Mouse (Mus musculus): Measurements from ENCODE around the gene Olfr564. TPM values are rescaled to one million over a fixed set of nuclear protein-coding genes. Genes with fewer than 3 reads are reported as not detected.

The Olfr564 gene
- not detected for total RNA-seq (2021)
- long read RNA-seq, experiment 1 = 0 reads
- long read RNA-seq, experiment 2 = 0 reads

GRCm38 (mm10) chr7:102803180-102803579, at the start of gene Olfr564:
Olfr564 (plus strand) TSS chr7:102803480.
- no peak for DNase-seq (ENCODE audit: low spot score in 2 of 2)

DNA sequence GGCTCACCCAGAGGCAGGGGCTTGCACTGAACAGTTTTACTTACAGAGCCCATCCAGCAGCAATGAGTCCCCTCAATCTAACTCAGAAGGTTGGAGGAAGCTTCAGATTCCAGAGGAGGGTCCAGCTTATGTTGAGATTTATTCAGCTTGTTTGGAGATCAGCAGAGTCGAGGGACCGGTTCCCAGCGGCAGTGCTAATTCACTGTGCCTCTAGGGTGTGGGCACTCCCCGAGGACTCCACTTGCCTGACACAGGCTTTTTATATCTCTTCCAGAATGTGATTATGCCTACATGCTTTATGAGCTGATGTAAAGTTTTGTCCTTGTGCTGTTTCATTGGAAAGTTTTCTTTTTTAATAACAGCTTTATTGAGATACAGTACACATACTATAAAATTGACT, 44.0 kb upstream of the Olfr564 start, which contains the start of the genes Olfr560 and Olfr78:
Olfr560 (minus strand) TSS at position 101 of the 400 bp plus-strand sequence.
Olfr78 (minus strand) TSS at position 206 of the 400 bp plus-strand sequence.
- no peak for DNase-seq (ENCODE audit: low spot score in 2 of 2)

- DNase-seq (ENCODE audit: low spot score in 2 of 2) = no peak
These were observed 32.4 kb upstream of the Olfr564 start, which contains the start of gene Olfr561 for GRCm38 (mm10) chr7:102770921-102771320. Olfr561 (plus strand) TSS chr7:102771221.

Other genes starting within 250 kb of the Olfr564 start
- 10 to 100 TPM; 12.1 to 14.6 TPM for gene Trim21, start 238.0 kb upstream of the Olfr564 start, total RNA-seq (2021)
- gene Olfr550, start 232.0 kb upstream of the Olfr564 start, total RNA-seq (2021) = not detected
- gene Olfr551, start 211.6 kb upstream of the Olfr564 start, total RNA-seq (2021) = not detected
- under 1 TPM in 1 of 2 experiments, not detected in 1; 0.10 TPM for gene Olfr552, start 205.7 kb upstream of the Olfr564 start, total RNA-seq (2021)
- not detected for gene Olfr553, start 185.3 kb upstream of the Olfr564 start, total RNA-seq (2021)
- gene Olfr554, start 165.0 kb upstream of the Olfr564 start, total RNA-seq (2021) = not detected
- not detected for gene Olfr555, start 144.7 kb upstream of the Olfr564 start, total RNA-seq (2021)
- not detected for gene Olfr556, start 138.6 kb upstream of the Olfr564 start, total RNA-seq (2021)
- gene Trim68, start 116.2 kb upstream of the Olfr564 start, total RNA-seq (2021) = 1 to 10 TPM; 7.8 to 9.1 TPM
- not detected for gene Olfr557, start 107.6 kb upstream of the Olfr564 start, total RNA-seq (2021)
- under 1 TPM; 0.36 to 0.45 TPM for gene Olfr558, start 101.3 kb upstream of the Olfr564 start, total RNA-seq (2021)
- not detected for gene Olfr33, start 84.4 kb upstream of the Olfr564 start, total RNA-seq (2021)
- gene Olfr559, start 76.0 kb upstream of the Olfr564 start, total RNA-seq (2021) = not detected
- gene Olfr560, start 44.1 kb upstream of the Olfr564 start, total RNA-seq (2021) = not detected
- gene Olfr78, start 44.0 kb upstream of the Olfr564 start, total RNA-seq (2021) = under 1 TPM in 1 of 2 experiments, not detected in 1; 0.22 TPM
- gene Olfr561, start 32.3 kb upstream of the Olfr564 start, total RNA-seq (2021) = not detected
- not detected for gene Olfr566, start 55.3 kb downstream of the Olfr564 start, total RNA-seq (2021)
- not detected for gene Olfr568, start 73.6 kb downstream of the Olfr564 start, total RNA-seq (2021)
- gene Olfr569, start 87.4 kb downstream of the Olfr564 start, total RNA-seq (2021) = not detected
- not detected for gene Olfr570, start 91.1 kb downstream of the Olfr564 start, total RNA-seq (2021)
- gene Olfr571, start 114.1 kb downstream of the Olfr564 start, total RNA-seq (2021) = not detected
- not detected for gene Olfr572, start 120.9 kb downstream of the Olfr564 start, total RNA-seq (2021)
- gene Olfr573-ps1, start 139.1 kb downstream of the Olfr564 start, total RNA-seq (2021) = not detected
- gene Olfr574, start 145.0 kb downstream of the Olfr564 start, total RNA-seq (2021) = under 1 TPM in 1 of 2 experiments, not detected in 1; 0.38 TPM
- not detected for gene Olfr575, start 155.3 kb downstream of the Olfr564 start, total RNA-seq (2021)
- gene Olfr576, start 159.2 kb downstream of the Olfr564 start, total RNA-seq (2021) = not detected
- gene Olfr577, start 172.5 kb downstream of the Olfr564 start, total RNA-seq (2021) = not detected
- gene Olfr578, start 185.8 kb downstream of the Olfr564 start, total RNA-seq (2021) = not detected
- gene Olfr582, start 234.5 kb downstream of the Olfr564 start, total RNA-seq (2021) = not detected
- gene Olfr583, start 247.8 kb downstream of the Olfr564 start, total RNA-seq (2021) = not detected

All from adrenal gland, adult 18-20 months (tissue).